Mouse (Mus musculus) hindbrain, embryonic 11.5 days (tissue): ENCODE measurements around the gene Stam. TPM values are rescaled to one million over a fixed set of nuclear protein-coding genes. Genes with fewer than 3 reads are reported as not detected.
"Not testable (repeated sequence)": the region's sequence is repeated elsewhere in the genome, so short reads cannot be mapped to it uniquely, and the experiment has no call there.

Experiments
- ATAC-seq: fragments of 200-750 bp; cut with Nextera tagmentation; 2 replicates; pipeline ENCODE4 v1.8.0; 2017; ENCODE audit warnings: mild to moderate bottlenecking, moderate TSS enrichment, moderate library complexity; ENCODE audit not compliant: low FRiP score
- DNase-seq: peaks from one replicate; pipeline ENCODE4 v3.0.0-alpha.2; 2015; ENCODE audit warnings: low spot score
- H3K27ac ChIP-seq: fragments of 300-500 bp; sonication (generic); 2 replicates; pipeline ENCODE4 v1.5.1; 2014; ENCODE audit warnings: mild to moderate bottlenecking, low read depth, low read length
- H3K27me3 ChIP-seq: fragments of 300-500 bp; sonication (generic); 2 replicates; pipeline ENCODE4 v1.6.1; 2014; ENCODE audit warnings: mild to moderate bottlenecking, low read length, moderate library complexity, mixed read lengths; ENCODE audit not compliant: control insufficient read depth, insufficient read depth
- H3K36me3 ChIP-seq: fragments of 300-500 bp; sonication (generic); 2 replicates; pipeline ENCODE4 v1.6.1; 2014; ENCODE audit warnings: mild to moderate bottlenecking, low read length, moderate library complexity, mixed read lengths; ENCODE audit not compliant: control insufficient read depth, insufficient read depth
- H3K4me1 ChIP-seq: fragments of 300-500 bp; sonication (generic); replicated peaks from 2 replicates; pipeline ENCODE4 v1.6.1; 2014; ENCODE audit warnings: low read length, mixed read lengths; ENCODE audit not compliant: control insufficient read depth, insufficient read depth
- H3K4me2 ChIP-seq: fragments of 300-500 bp; sonication (generic); replicated peaks from 2 replicates; pipeline ENCODE4 v1.6.1; 2014; ENCODE audit warnings: mild to moderate bottlenecking, low read depth, low read length
- H3K4me3 ChIP-seq: fragments of 300-500 bp; sonication (generic); 2 replicates; pipeline ENCODE4 v1.5.1; 2014; ENCODE audit warnings: low read depth, low read length
- H3K9ac ChIP-seq: fragments of 300-500 bp; sonication (generic); 2 replicates; pipeline ENCODE4 v1.6.1; 2014; ENCODE audit warnings: low read depth, low read length
- H3K9me3 ChIP-seq: fragments of 300-500 bp; sonication (generic); 2 replicates; pipeline ENCODE4 v1.6.1; 2016; ENCODE audit warnings: low read length; ENCODE audit not compliant: control insufficient read depth
- WGBS: fragments of 180-500 bp; shearing (Covaris S2); extraction: QIAGEN DNeasy Blood & Tissue Kit; methylation state at CpG from one replicate; pipeline ENCODE4 v1.1.7; 2014; 5-methylcytosine and 5-hydroxymethylcytosine counted together
- polyA plus RNA-seq: library from polyadenylated mRNA; unstranded; fragments of >200 nt; fragmentation: Nextera tagmentation; extraction: Ambion mirVana; gene quantifications from 2 replicates; pipeline ENCODE4 v1.2.1, GENCODE M21; 2014

Gene Stam
- polyA plus RNA-seq, 1 experiment from 2014 or later: 116 TPM

DNA sequence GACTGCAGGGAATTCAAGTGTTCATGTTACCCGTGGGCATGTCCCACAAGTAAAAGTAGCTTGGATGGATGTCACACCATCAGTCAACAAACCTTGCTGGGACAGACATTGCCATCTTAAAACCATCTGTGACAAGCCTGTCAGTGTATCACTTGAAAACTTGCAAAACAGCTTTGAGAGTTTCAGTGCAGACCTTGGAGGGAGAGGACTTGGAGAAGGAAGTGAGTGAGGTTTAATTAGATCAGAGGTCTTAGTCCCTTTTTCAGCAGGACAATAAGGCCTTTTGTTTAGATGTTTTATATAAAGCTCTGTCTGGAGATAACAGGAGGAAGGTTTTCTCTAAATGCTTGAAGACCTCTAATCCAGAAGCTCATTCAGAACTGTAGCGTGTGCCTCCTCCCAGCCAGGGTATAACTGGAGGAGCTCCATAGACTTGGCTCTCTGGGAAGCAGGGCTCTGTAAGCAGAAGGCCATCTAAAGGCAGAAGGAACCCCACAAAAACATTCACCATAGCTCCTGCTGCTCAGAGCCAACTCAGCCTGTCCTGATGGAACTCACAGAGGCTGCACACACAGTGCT, 124.5 kb downstream of the Stam start:
- H3K9ac ChIP-seq, H3K4me2 ChIP-seq, ATAC-seq, H3K36me3 ChIP-seq, H3K4me1 ChIP-seq, H3K27me3 ChIP-seq, H3K27ac ChIP-seq, DNase-seq, H3K9me3 ChIP-seq, H3K4me3 ChIP-seq: not testable (repeated sequence)
- WGBS: no CpG with 5 or more reads among the region's 2 CpGs

Other genes with a start within 250 kb of the Stam start
- 50.2 and 50.9 TPM in 2 replicates for gene Hacd1, start 18.0 kb upstream of the Stam start, polyA plus RNA-seq
- 0.08 TPM in 1 of 2 replicates, not detected in the other for gene Tmem236, start 100.4 kb downstream of the Stam start, polyA plus RNA-seq
- 5.7 and 6.9 TPM in 2 replicates for gene Mrc1, start 155.3 kb downstream of the Stam start, polyA plus RNA-seq